Mouse (Mus musculus): Measurements from ENCODE around the gene Top3a.
"Not testable (repeated sequence)": the region's sequence is repeated elsewhere in the genome, so short reads cannot be mapped to it uniquely, and the experiment has no call there.

The Top3a gene

GRCm38 (mm10) chr11:60776829-60777740 lies at the start of gene Top3a, which contains the start of gene Smcr8:
TSS of gene Top3a (minus strand) at chr11:60777365.
TSS of gene Smcr8 (plus strand) at chr11:60777524.
- DNase-seq (ENCODE audit: low read depth, low spot score): peak; percentile 95

GRCm38 (mm10) chr11:60826700-60827099 lies 49.5 kb upstream of the Top3a start:
- no peak for DNase-seq (ENCODE audit: low read depth, low spot score)

GRCm38 (mm10) chr11:60825191-60825590 lies 48.0 kb upstream of the Top3a start:
- DNase-seq (ENCODE audit: low read depth, low spot score): no peak

DNA sequence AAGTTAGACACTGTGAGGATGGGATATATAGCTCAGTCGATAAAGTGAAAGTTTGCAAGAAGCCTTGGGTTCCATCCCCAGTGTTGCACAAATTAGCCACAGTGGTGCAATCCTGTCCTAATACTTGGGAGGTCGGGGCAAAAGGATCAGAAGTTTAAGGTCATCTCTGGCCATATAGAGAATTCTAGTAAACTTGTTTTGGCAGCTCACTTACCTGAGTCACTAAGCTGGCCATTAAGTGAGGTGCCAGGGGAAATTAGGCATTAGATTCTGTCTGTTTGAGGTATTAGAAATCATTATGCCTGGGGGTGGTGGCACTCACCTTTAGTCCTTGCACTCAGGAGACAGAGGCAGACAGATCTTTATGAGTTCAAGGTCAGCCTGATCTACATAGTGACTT lies 46.6 kb upstream of the Top3a start:
- no peak for DNase-seq (ENCODE audit: low read depth, low spot score)

GRCm38 (mm10) chr11:60816398-60816797 lies 39.2 kb upstream of the Top3a start:
- no peak for DNase-seq (ENCODE audit: low read depth, low spot score)

GRCm38 (mm10) chr11:60811618-60812017 lies 34.5 kb upstream of the Top3a start, which contains the start of gene Shmt1:
TSS of gene Shmt1 (minus strand) at chr11:60811718.
- DNase-seq (ENCODE audit: low read depth, low spot score): not testable (repeated sequence)

DNA sequence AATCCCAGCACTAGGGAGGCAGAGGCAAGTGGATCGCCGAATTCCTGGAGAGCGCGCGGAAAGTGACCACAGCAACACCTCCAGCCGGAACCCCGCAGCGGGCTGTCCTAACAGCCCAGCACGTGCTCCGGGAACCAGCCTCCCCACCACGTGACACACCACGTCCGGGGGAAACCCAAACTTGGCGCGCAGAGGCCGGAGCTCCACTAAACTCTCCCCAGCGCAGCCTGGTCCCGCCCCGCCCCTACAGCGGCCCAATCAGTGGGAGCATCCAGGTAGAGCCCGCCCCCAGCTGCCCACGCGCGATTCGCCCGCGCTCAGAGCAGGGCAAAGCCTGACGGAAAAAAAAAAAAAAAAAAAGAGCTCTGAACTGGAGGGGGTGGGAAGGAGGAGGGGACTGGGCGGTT lies 33.9 kb upstream of the Top3a start:
- DNase-seq (ENCODE audit: low read depth, low spot score): peak; percentile 96

GRCm38 (mm10) chr11:60810046-60810965 lies 33.1 kb upstream of the Top3a start:
- DNase-seq (ENCODE audit: low read depth, low spot score): no peak

GRCm38 (mm10) chr11:60809546-60809945 lies 32.4 kb upstream of the Top3a start:
- no peak for DNase-seq (ENCODE audit: low read depth, low spot score)

- DNase-seq (ENCODE audit: low read depth, low spot score): no peak
Observed at GRCm38 (mm10) chr11:60808286-60809070, 31.3 kb upstream of the Top3a start.

GRCm38 (mm10) chr11:60800892-60801291 lies 23.7 kb upstream of the Top3a start:
- DNase-seq (ENCODE audit: low read depth, low spot score): no peak

- DNase-seq (ENCODE audit: low read depth, low spot score): no peak
Observed at GRCm38 (mm10) chr11:60799977-60800376, 22.8 kb upstream of the Top3a start.

DNA sequence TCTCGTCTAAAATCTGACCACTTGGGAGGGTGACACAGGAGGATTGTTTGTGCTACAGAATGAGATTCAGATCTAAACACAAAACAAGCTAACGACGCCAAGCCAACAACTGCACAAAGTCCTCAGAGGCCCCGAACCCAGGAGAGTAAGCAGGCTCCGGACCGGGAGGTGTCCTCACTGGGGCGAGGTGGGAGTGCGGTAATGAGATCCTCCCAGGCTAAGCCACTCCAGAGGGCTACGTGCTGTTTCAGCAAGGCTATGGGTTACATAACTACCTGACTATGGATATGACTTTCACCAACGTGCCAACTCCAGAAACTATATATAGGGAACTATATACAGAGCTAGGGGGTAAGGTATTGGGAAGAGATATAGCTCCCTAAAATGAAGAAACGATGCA lies 19.2 kb upstream of the Top3a start:
- DNase-seq (ENCODE audit: low read depth, low spot score): no peak

DNA sequence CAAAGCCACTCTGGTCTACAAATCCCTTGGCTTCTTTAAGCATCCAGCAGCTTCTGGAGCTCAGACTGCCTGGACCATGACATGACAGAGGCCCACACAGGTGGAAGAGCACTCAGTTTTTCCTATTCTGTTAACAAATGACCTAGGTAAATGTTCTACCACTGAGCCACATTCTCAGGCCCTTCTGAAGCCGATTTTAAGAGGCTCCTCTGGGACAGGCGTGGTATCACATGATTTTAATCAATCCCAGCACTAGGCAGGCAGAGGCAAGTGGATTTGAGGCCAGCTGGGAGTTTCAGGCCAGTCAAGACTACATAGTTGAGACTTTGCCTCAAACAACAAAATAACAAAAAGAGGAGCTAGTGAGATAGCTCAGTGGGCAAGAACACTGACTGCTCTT lies 13.3 kb upstream of the Top3a start:
- no peak for DNase-seq (ENCODE audit: low read depth, low spot score)

DNA sequence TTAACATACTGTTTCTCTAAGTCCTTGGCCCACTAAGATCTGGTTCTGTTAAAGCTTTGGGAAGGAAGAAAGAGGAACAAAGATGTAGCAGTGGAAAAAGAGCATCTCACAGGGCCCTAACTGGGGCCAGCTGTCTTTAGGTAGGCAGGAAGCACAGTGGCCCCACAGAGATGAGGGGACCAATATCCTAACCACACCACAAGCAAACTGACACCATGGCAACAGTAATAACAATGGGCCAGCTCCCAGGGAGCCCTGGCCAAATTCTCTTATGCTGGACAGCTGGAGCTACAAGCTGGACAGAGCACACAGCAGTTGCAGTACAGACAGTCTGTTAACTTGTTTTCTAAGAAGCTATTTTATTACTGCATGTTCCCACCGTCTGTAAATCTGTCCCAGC lies 10.4 kb upstream of the Top3a start:
- no peak for DNase-seq (ENCODE audit: low read depth, low spot score)

DNA sequence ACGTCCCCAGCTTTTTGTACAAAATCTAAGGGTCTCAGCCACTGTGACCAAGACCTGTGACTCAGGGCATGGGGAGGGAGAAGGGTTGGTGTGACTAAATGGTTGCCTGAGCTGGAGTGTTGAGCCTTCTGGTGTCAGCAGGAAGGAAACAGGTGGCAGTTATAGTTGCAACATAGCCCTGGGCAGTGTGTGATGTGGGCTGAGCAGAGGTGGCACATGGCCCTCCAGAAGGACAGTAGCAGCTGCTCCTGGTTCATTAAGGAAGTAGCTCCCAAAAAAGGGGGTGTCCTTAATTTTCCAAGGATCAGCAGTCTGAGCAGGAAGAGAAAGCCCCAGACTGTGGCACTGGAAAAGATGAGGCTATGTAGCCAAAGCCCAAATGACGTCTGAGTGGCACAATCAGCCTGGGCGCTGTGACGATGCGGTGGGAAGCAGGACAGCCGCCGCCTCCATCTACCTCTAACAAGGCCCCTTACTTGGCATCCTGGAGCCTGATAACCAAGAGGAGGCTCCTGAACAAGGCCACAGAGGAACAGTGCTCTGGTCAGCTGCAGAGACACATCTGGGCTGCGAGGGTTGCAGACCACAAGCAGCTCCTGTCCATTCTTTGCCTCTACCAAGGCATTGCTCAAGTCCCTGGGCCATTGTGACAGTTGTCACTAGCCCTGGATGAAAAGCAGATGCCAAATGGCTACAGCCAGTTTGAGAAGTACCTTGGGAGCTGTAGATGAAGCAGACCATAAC lies 7.2 kb upstream of the Top3a start:
- no peak for DNase-seq (ENCODE audit: low read depth, low spot score)

DNA sequence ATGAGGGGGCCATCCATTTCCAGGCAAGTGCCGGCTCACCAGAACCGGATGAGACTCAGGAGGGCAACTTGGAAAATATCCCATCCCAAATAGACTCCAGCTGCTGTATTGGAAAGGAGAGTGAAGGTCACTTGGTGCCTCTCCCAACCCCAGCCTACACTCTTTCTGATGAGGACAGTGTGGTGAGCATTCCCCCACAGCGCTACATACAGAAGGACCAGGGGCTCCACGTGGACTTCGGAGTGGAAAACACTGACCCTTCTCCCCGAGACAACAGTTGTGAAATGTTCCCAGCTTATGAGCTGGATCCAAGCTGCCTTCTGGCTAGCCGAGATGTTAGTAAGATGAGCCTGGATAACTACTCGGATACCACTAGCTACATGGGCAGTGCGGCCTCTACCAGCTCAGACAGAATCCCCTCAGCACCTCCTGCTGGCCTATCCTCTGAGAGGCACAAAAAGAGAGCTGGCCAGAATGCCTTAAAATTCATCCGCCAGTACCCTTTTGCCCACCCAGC lies 2.6 kb upstream of the Top3a start:
- DNase-seq (ENCODE audit: low read depth, low spot score): no peak

GRCm38 (mm10) chr11:60777801-60778370 lies 721 bp upstream of the Top3a start:
- no peak for DNase-seq (ENCODE audit: low read depth, low spot score)

- no peak for DNase-seq (ENCODE audit: low read depth, low spot score)
Observed at GRCm38 (mm10) chr11:60776107-60776828, 897 bp downstream of the Top3a start.

All from CD4-positive, CD25-positive, alpha-beta regulatory T cell, adult 2 months (primary cell).